Mouse (Mus musculus): ENCODE results near the gene Cdcp2. TPM values are rescaled to one million over a fixed set of nuclear protein-coding genes. Genes with fewer than 3 reads are reported as not detected.

Cdcp2 gene
- not detected for total RNA-seq (2021)

- intact Hi-C loops (cut with DNase I) = no loop called here
- DNase-seq = no peak
Observed at GRCm38 (mm10) chr4:107096841-107097373, at the start of gene Cdcp2. Gene Cdcp2, plus strand, starts transcription at chr4:107096891.

- intact Hi-C loops (cut with DNase I) = no loop called here
- DNase-seq = no peak
Observed at GRCm38 (mm10) chr4:107047806-107048205, 48.9 kb upstream of the Cdcp2 start.

- DNase-seq = peak; percentile 49 to 64
- intact Hi-C loops (cut with DNase I) = no loop called here
Observed at GRCm38 (mm10) chr4:107048568-107049162, 48.0 kb upstream of the Cdcp2 start.

GRCm38 (mm10) chr4:107051889-107052288 lies 44.8 kb upstream of the Cdcp2 start:
- intact Hi-C loops (cut with DNase I) = no loop called here
- no peak for DNase-seq

- intact Hi-C loops (cut with DNase I) = no loop called here
- DNase-seq = no peak
Observed at GRCm38 (mm10) chr4:107052962-107053553, 43.6 kb upstream of the Cdcp2 start.

GRCm38 (mm10) chr4:107056088-107056487 lies 40.6 kb upstream of the Cdcp2 start:
- intact Hi-C loops (cut with DNase I) = no loop called here
- no peak for DNase-seq

GRCm38 (mm10) chr4:107058346-107058745 lies 38.3 kb upstream of the Cdcp2 start:
- no peak for DNase-seq
- intact Hi-C loops (cut with DNase I) = no loop called here

GRCm38 (mm10) chr4:107058781-107059180 lies 37.9 kb upstream of the Cdcp2 start:
- intact Hi-C loops (cut with DNase I) = no loop called here

GRCm38 (mm10) chr4:107061560-107061959 lies 35.1 kb upstream of the Cdcp2 start:
- intact Hi-C loops (cut with DNase I) = no loop called here
- no peak for DNase-seq

More at GRCm38 (mm10) chr4:107058781-107059180, 37.9 kb upstream of the Cdcp2 start:
- no peak for DNase-seq

GRCm38 (mm10) chr4:107063214-107063613 lies 33.5 kb upstream of the Cdcp2 start:
- intact Hi-C loops (cut with DNase I) = no loop called here
- no peak for DNase-seq

- intact Hi-C loops (cut with DNase I) = loop anchor here (5.0 kb wide), 1 partner anchor 152 kb away; the partner anchor contains the start of gene Ssbp3
- no peak for DNase-seq
Observed at GRCm38 (mm10) chr4:107064394-107065098, 32.1 kb upstream of the Cdcp2 start.

- intact Hi-C loops (cut with DNase I) = loop anchor here (2.0 to 5.0 kb wide), 3 partner anchors 96 to 228 kb away; partner anchors contain the start of gene Ssbp3
- peak; percentile 95 to 98 for DNase-seq
Observed at GRCm38 (mm10) chr4:107066252-107067124, 30.2 kb upstream of the Cdcp2 start, which contains the start of the genes Mrpl37 and Cyb5rl. Gene Mrpl37, minus strand, starts transcription at chr4:107066868. Gene Cyb5rl, plus strand, starts transcription at chr4:107066988.

- DNase-seq = peak in 1 of 2 experiments; percentile 35
- intact Hi-C loops (cut with DNase I) = loop anchor here (2.0 to 5.0 kb wide), 3 partner anchors 96 to 228 kb away; partner anchors contain the start of gene Ssbp3
Observed at GRCm38 (mm10) chr4:107067151-107067840, 29.4 kb upstream of the Cdcp2 start.

- intact Hi-C loops (cut with DNase I) = no loop called here
- no peak for DNase-seq
Observed at GRCm38 (mm10) chr4:107072343-107072742, 24.3 kb upstream of the Cdcp2 start.

- DNase-seq = no peak
- intact Hi-C loops (cut with DNase I) = no loop called here
Observed at GRCm38 (mm10) chr4:107075456-107075855, 21.2 kb upstream of the Cdcp2 start.

GRCm38 (mm10) chr4:107078894-107079293 lies 17.8 kb upstream of the Cdcp2 start:
- intact Hi-C loops (cut with DNase I) = no loop called here
- DNase-seq = no peak

GRCm38 (mm10) chr4:107079716-107080115 lies 17.0 kb upstream of the Cdcp2 start:
- no peak for DNase-seq
- intact Hi-C loops (cut with DNase I) = no loop called here

- intact Hi-C loops (cut with DNase I) = no loop called here
- no peak for DNase-seq
Observed at GRCm38 (mm10) chr4:107082185-107082584, 14.5 kb upstream of the Cdcp2 start.

- no peak for DNase-seq
- intact Hi-C loops (cut with DNase I) = no loop called here
Observed at GRCm38 (mm10) chr4:107083126-107083525, 13.6 kb upstream of the Cdcp2 start.

GRCm38 (mm10) chr4:107084343-107084742 lies 12.3 kb upstream of the Cdcp2 start:
- DNase-seq = no peak
- intact Hi-C loops (cut with DNase I) = no loop called here

Measured in heart, postnatal 36 days (tissue).